Mouse (Mus musculus) neural tube, embryonic 12.5 days (tissue): ENCODE data around the gene Chst11. TPM values are rescaled to one million over a fixed set of nuclear protein-coding genes. Genes with fewer than 3 reads are reported as not detected.
"Not testable (repeated sequence)": the region's sequence is repeated elsewhere in the genome, so short reads cannot be mapped to it uniquely, and the experiment has no call there.

Experiments
- ATAC-seq: fragments of 200-750 bp; cut with Nextera tagmentation; 2 replicates; pipeline ENCODE4 v1.8.0; 2017; ENCODE audit warnings: low read depth, mild to moderate bottlenecking, moderate TSS enrichment, moderate library complexity; ENCODE audit not compliant: low FRiP score
- H3K27ac ChIP-seq: fragments of 300-500 bp; sonication (generic); 2 replicates; pipeline ENCODE4 v1.5.1; 2016
- H3K27me3 ChIP-seq: fragments of 300-500 bp; sonication (generic); replicated peaks from 2 replicates; pipeline ENCODE4 v1.6.1; 2016; ENCODE audit warnings: mild to moderate bottlenecking
- H3K36me3 ChIP-seq: fragments of 300-500 bp; sonication (generic); 2 replicates; pipeline ENCODE4 v1.6.1; 2016; ENCODE audit warnings: mild to moderate bottlenecking
- H3K4me1 ChIP-seq: fragments of 300-500 bp; sonication (generic); 2 replicates; pipeline ENCODE4 v1.6.1; 2016
- H3K4me2 ChIP-seq: fragments of 300-500 bp; sonication (generic); replicated peaks from 2 replicates; pipeline ENCODE4 v1.6.1; 2016; ENCODE audit warnings: mild to moderate bottlenecking
- H3K4me3 ChIP-seq: fragments of 300-500 bp; sonication (generic); 2 replicates; pipeline ENCODE4 v1.5.1; 2016
- H3K9ac ChIP-seq: fragments of 300-500 bp; sonication (generic); 2 replicates; pipeline ENCODE4 v1.6.1; 2016; ENCODE audit warnings: mild to moderate bottlenecking
- H3K9me3 ChIP-seq: fragments of 300-500 bp; sonication (generic); 2 replicates; pipeline ENCODE4 v1.6.1; 2016; ENCODE audit warnings: mild to moderate bottlenecking
- WGBS: fragments of 180-500 bp; shearing (Covaris S2); methylation state at CpG from one replicate; pipeline ENCODE4 v1.1.7; 2016; 5-methylcytosine and 5-hydroxymethylcytosine counted together
- polyA plus RNA-seq: library from polyadenylated mRNA; unstranded; fragments of >200 nt; fragmentation: Nextera tagmentation; extraction: Ambion mirVana; gene quantifications from 2 replicates; pipeline ENCODE4 v1.2.1, GENCODE M21; 2016

Chst11 gene
- polyA plus RNA-seq, 1 experiment from 2014 or later, result 3.1 TPM

GRCm38 (mm10) chr10:83107385-83107784 lies 122.1 kb downstream of the Chst11 start:
- Histone ChIP-seq H3K36me3 (no peaks in the 10 kb centered on the region), H3K4me2 (no peak overlapping the region), H3K4me1 (peaks cover 56% of the 10 kb centered on the region), H3K27me3 (no peaks in the 10 kb centered on the region), H3K9ac (no peak overlapping the region), H3K9me3 (no peaks in the 10 kb centered on the region), H3K27ac (no peak overlapping the region), H3K4me3 (no peak overlapping the region)
- ATAC-seq, result no peak
- WGBS, result 39% methylated on average over 8 of the region's 8 CpGs

- Histone ChIP-seq H3K27me3 (no peaks in the 10 kb centered on the region), H3K9ac (no peak overlapping the region), H3K9me3 (no peaks in the 10 kb centered on the region), H3K36me3 (no peaks in the 10 kb centered on the region), H3K4me2 (no peak overlapping the region), H3K4me3 (no peak overlapping the region), H3K4me1 (peaks cover 49% of the 10 kb centered on the region), H3K27ac (no peak overlapping the region)
- WGBS, result 30% methylated on average over 21 of the region's 21 CpGs
- ATAC-seq, result no peak
Observed at GRCm38 (mm10) chr10:83107921-83108738, 122.8 kb downstream of the Chst11 start.

- H3K4me1 ChIP-seq, result peaks cover 46% of the 10 kb centered on the region
Observed at GRCm38 (mm10) chr10:83108946-83109345, 123.6 kb downstream of the Chst11 start.

GRCm38 (mm10) chr10:83111046-83111445 lies 125.7 kb downstream of the Chst11 start:
- Histone ChIP-seq H3K27ac (no peak overlapping the region), H3K4me1 (peaks cover 29% of the 10 kb centered on the region)
- no peak for ATAC-seq

More at GRCm38 (mm10) chr10:83108946-83109345, 123.6 kb downstream of the Chst11 start:
- WGBS, result 94% methylated on average over 6 of the region's 6 CpGs
- no peak overlapping the region for H3K27ac ChIP-seq
- ATAC-seq, result no peak
- no peak overlapping the region for H3K9ac ChIP-seq
- no peak overlapping the region for H3K4me3 ChIP-seq
- H3K27me3 ChIP-seq, result no peaks in the 10 kb centered on the region
- no peaks in the 10 kb centered on the region for H3K36me3 ChIP-seq
- no peak overlapping the region for H3K4me2 ChIP-seq
- H3K9me3 ChIP-seq, result no peaks in the 10 kb centered on the region

GRCm38 (mm10) chr10:83112345-83112744 lies 127.0 kb downstream of the Chst11 start:
- no peak overlapping the region for H3K9ac ChIP-seq
- 70% methylated on average over 4 of the region's 4 CpGs for WGBS
- H3K27ac ChIP-seq, result no peak overlapping the region
- no peaks in the 10 kb centered on the region for H3K9me3 ChIP-seq
- H3K36me3 ChIP-seq, result no peaks in the 10 kb centered on the region
- peaks cover 24% of the 10 kb centered on the region for H3K4me1 ChIP-seq
- H3K4me3 ChIP-seq, result no peak overlapping the region
- H3K27me3 ChIP-seq, result no peaks in the 10 kb centered on the region
- H3K4me2 ChIP-seq, result no peak overlapping the region
- ATAC-seq, result no peak

More at GRCm38 (mm10) chr10:83111046-83111445, 125.7 kb downstream of the Chst11 start:
- Histone ChIP-seq H3K4me2 (no peak overlapping the region), H3K36me3 (no peaks in the 10 kb centered on the region), H3K27me3 (no peaks in the 10 kb centered on the region), H3K4me3 (no peak overlapping the region), H3K9ac (no peak overlapping the region), H3K9me3 (no peaks in the 10 kb centered on the region)
- WGBS, result 97% methylated on average over 6 of the region's 6 CpGs

GRCm38 (mm10) chr10:83114564-83114963 lies 129.3 kb downstream of the Chst11 start:
- ATAC-seq, result no peak
- WGBS, result 89% methylated on average over 5 of the region's 5 CpGs
- Histone ChIP-seq H3K4me2 (no peak overlapping the region), H3K4me3 (no peak overlapping the region), H3K9me3 (no peaks in the 10 kb centered on the region), H3K36me3 (no peaks in the 10 kb centered on the region), H3K27me3 (no peaks in the 10 kb centered on the region), H3K4me1 (peaks cover 9% of the 10 kb centered on the region; the same call in 1 of the 2 replicates), H3K27ac (no peak overlapping the region), H3K9ac (no peak overlapping the region)

- H3K4me2 ChIP-seq, result no peak overlapping the region
- H3K27ac ChIP-seq, result no peak overlapping the region
- peaks cover 9% of the 10 kb centered on the region; the same call in 1 of the 2 replicates for H3K4me1 ChIP-seq
- no peaks in the 10 kb centered on the region for H3K27me3 ChIP-seq
- H3K36me3 ChIP-seq, result no peaks in the 10 kb centered on the region
- no peak for ATAC-seq
- 57% methylated on average over 11 of the region's 11 CpGs for WGBS
- no peak overlapping the region for H3K4me3 ChIP-seq
- H3K9me3 ChIP-seq, result no peaks in the 10 kb centered on the region
- H3K9ac ChIP-seq, result no peak overlapping the region
Observed at GRCm38 (mm10) chr10:83116889-83117288, 131.6 kb downstream of the Chst11 start.

- Histone ChIP-seq H3K27ac (no peak overlapping the region), H3K36me3 (no peaks in the 10 kb centered on the region), H3K4me3 (no peak overlapping the region), H3K9me3 (no peaks in the 10 kb centered on the region), H3K27me3 (no peaks in the 10 kb centered on the region), H3K4me2 (no peak overlapping the region), H3K4me1 (peaks cover 9% of the 10 kb centered on the region; the same call in 1 of the 2 replicates), H3K9ac (no peak overlapping the region)
- 84% methylated on average over 6 of the region's 6 CpGs for WGBS
- no peak for ATAC-seq
Observed at GRCm38 (mm10) chr10:83117851-83118250, 132.6 kb downstream of the Chst11 start.

GRCm38 (mm10) chr10:83118613-83119012 lies 133.3 kb downstream of the Chst11 start:
- Histone ChIP-seq H3K4me2 (no peak overlapping the region), H3K36me3 (no peaks in the 10 kb centered on the region), H3K4me1 (peaks cover 9% of the 10 kb centered on the region; the same call in 1 of the 2 replicates), H3K27ac (no peak overlapping the region), H3K4me3 (no peak overlapping the region), H3K9ac (no peak overlapping the region), H3K9me3 (no peaks in the 10 kb centered on the region), H3K27me3 (no peaks in the 10 kb centered on the region)
- 79% methylated on average over 3 of the region's 3 CpGs for WGBS
- no peak for ATAC-seq

GRCm38 (mm10) chr10:83119016-83119415 lies 133.7 kb downstream of the Chst11 start:
- no peak overlapping the region for H3K27ac ChIP-seq
- peaks cover 9% of the 10 kb centered on the region; the same call in 1 of the 2 replicates for H3K4me1 ChIP-seq
- H3K27me3 ChIP-seq, result no peaks in the 10 kb centered on the region
- no peak overlapping the region for H3K4me3 ChIP-seq
- no peak for ATAC-seq
- H3K9me3 ChIP-seq, result no peaks in the 10 kb centered on the region
- WGBS, result 89% methylated on average over 10 of the region's 10 CpGs
- H3K9ac ChIP-seq, result no peak overlapping the region
- H3K36me3 ChIP-seq, result no peaks in the 10 kb centered on the region
- no peak overlapping the region for H3K4me2 ChIP-seq

GRCm38 (mm10) chr10:83119461-83119860 lies 134.2 kb downstream of the Chst11 start:
- H3K27ac ChIP-seq, H3K4me1 ChIP-seq, ATAC-seq, H3K4me3 ChIP-seq, H3K27me3 ChIP-seq, H3K9ac ChIP-seq, H3K9me3 ChIP-seq, H3K36me3 ChIP-seq, H3K4me2 ChIP-seq: not testable (repeated sequence)
- WGBS, result 80% methylated on average over 8 of the region's 8 CpGs

- no peak overlapping the region for H3K4me2 ChIP-seq
- H3K9me3 ChIP-seq, result no peaks in the 10 kb centered on the region
- no peak overlapping the region for H3K27ac ChIP-seq
- H3K27me3 ChIP-seq, result no peaks in the 10 kb centered on the region
- no peak for ATAC-seq
- no peaks in the 10 kb centered on the region for H3K36me3 ChIP-seq
- 79% methylated on average over 9 of the region's 9 CpGs for WGBS
- no peak overlapping the region for H3K4me3 ChIP-seq
- H3K9ac ChIP-seq, result no peak overlapping the region
- peaks cover 9% of the 10 kb centered on the region; the same call in 1 of the 2 replicates for H3K4me1 ChIP-seq
Observed at GRCm38 (mm10) chr10:83119909-83120308, 134.6 kb downstream of the Chst11 start.

- WGBS, result 86% methylated on average over 4 of the region's 4 CpGs
- no peak overlapping the region for H3K4me3 ChIP-seq
- no peak overlapping the region for H3K9ac ChIP-seq
- H3K4me1 ChIP-seq, result peaks cover 7% of the 10 kb centered on the region; the same call in 1 of the 2 replicates
- H3K9me3 ChIP-seq, result no peaks in the 10 kb centered on the region
- H3K27ac ChIP-seq, result no peak overlapping the region
- no peaks in the 10 kb centered on the region for H3K27me3 ChIP-seq
- ATAC-seq, result no peak
- no peaks in the 10 kb centered on the region for H3K36me3 ChIP-seq
- H3K4me2 ChIP-seq, result no peak overlapping the region
Observed at GRCm38 (mm10) chr10:83120938-83121337, 135.6 kb downstream of the Chst11 start.
